Mouse (Mus musculus) neural tube, embryonic 14.5 days (tissue): ENCODE data around the gene Mtm1. TPM values are rescaled to one million over a fixed set of nuclear protein-coding genes. Genes with fewer than 3 reads are reported as not detected.

Source experiments
- ATAC-seq: fragments of 200-750 bp; cut with Nextera tagmentation; 2 replicates; pipeline ENCODE4 v1.8.0; 2017; ENCODE audit warnings: low read depth, mild to moderate bottlenecking, moderate TSS enrichment, moderate library complexity
- H3K27ac ChIP-seq: fragments of 300-500 bp; sonication (generic); 2 replicates; pipeline ENCODE4 v1.5.1; 2014; ENCODE audit warnings: low read depth, mild to moderate bottlenecking, control low read depth, low read length, moderate library complexity, mixed read lengths
- H3K27me3 ChIP-seq: fragments of 300-500 bp; sonication (generic); 2 replicates; pipeline ENCODE4 v1.6.1; 2014; ENCODE audit warnings: low read length; ENCODE audit not compliant: control insufficient read depth, insufficient read depth
- H3K36me3 ChIP-seq: fragments of 300-500 bp; sonication (generic); 2 replicates; pipeline ENCODE4 v1.6.1; 2014; ENCODE audit warnings: low read length, mixed read lengths; ENCODE audit not compliant: control insufficient read depth, insufficient read depth
- H3K4me1 ChIP-seq: fragments of 300-500 bp; sonication (generic); 2 replicates; pipeline ENCODE4 v1.6.1; 2014; ENCODE audit warnings: low read length; ENCODE audit not compliant: control insufficient read depth, insufficient read depth
- H3K4me2 ChIP-seq: fragments of 300-500 bp; sonication (generic); 2 replicates; pipeline ENCODE4 v1.6.1; 2014; ENCODE audit warnings: mild to moderate bottlenecking, low read depth, low read length, control low read depth
- H3K4me3 ChIP-seq: fragments of 300-500 bp; sonication (generic); 2 replicates; pipeline ENCODE4 v1.5.1; 2014; ENCODE audit warnings: low read depth, low read length, control low read depth, mixed read lengths
- H3K9ac ChIP-seq: fragments of 300-500 bp; sonication (generic); replicated peaks from 2 replicates; pipeline ENCODE4 v1.6.1; 2014; ENCODE audit warnings: low read depth, mild to moderate bottlenecking, control low read depth, low read length, mixed read lengths
- H3K9me3 ChIP-seq: fragments of 300-500 bp; sonication (generic); 2 replicates; pipeline ENCODE4 v1.6.1; 2016; ENCODE audit warnings: low read length; ENCODE audit not compliant: control insufficient read depth
- WGBS: fragments of 180-500 bp; shearing (Covaris S2); extraction: QIAGEN DNeasy Blood & Tissue Kit; methylation state at CpG from one replicate; pipeline ENCODE4 v1.1.7; 2014; 5-methylcytosine and 5-hydroxymethylcytosine counted together
- polyA plus RNA-seq: library from polyadenylated mRNA; unstranded; fragments of >200 nt; fragmentation: Nextera tagmentation; extraction: Ambion mirVana; gene quantifications from 2 replicates; pipeline ENCODE4 v1.2.1, GENCODE M21; 2014

Mtm1 gene
- polyA plus RNA-seq, 1 experiment from 2014 or later, result 7.8 TPM

GRCm38 (mm10) chrX:71215113-71215708 lies 4.6 kb downstream of the Mtm1 start:
- H3K4me2 ChIP-seq, result peak overlapping the region; percentile 51
- WGBS, result 24% methylated on average over 23 of the region's 27 CpGs
- ATAC-seq, result peak; percentile 88
- H3K9me3 ChIP-seq, result no peaks in the 10 kb centered on the region
- H3K27ac ChIP-seq, result no peak overlapping the region
- no peaks in the 10 kb centered on the region for H3K4me1 ChIP-seq
- no peaks in the 10 kb centered on the region for H3K36me3 ChIP-seq
- H3K4me3 ChIP-seq, result peak overlapping the region; percentile 38
- no peaks in the 10 kb centered on the region for H3K27me3 ChIP-seq
- H3K9ac ChIP-seq, result 0 out of 2 replicates have a peak overlapping the region, but pooled peaks have one; percentile 29

DNA sequence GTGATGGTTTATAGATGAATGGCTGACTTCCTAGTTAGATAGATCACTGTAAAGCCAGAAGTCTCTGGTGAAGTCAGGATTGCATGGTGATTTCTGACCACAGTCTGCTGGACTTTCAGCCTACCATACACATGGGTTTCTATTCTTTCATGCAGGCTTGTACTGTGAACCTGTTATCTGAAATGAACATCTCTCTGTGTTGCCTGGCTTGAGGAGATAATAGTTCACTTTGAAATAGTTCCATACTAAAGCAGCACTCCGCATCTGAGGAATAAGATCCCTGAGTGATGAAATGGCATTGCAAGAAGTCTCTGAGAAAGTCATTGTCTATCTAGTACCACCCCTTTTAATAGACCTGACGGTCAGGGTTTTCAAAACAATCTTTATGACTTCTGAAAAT lies 6.3 kb downstream of the Mtm1 start:
- Histone ChIP-seq H3K4me1 (no peaks in the 10 kb centered on the region), H3K4me3 (no peak overlapping the region), H3K27me3 (no peaks in the 10 kb centered on the region), H3K27ac (no peak overlapping the region), H3K9ac (no peak overlapping the region), H3K9me3 (no peaks in the 10 kb centered on the region), H3K36me3 (no peaks in the 10 kb centered on the region), H3K4me2 (no peak overlapping the region)
- 86% methylated on average over 2 of the region's 2 CpGs for WGBS
- no peak for ATAC-seq

DNA sequence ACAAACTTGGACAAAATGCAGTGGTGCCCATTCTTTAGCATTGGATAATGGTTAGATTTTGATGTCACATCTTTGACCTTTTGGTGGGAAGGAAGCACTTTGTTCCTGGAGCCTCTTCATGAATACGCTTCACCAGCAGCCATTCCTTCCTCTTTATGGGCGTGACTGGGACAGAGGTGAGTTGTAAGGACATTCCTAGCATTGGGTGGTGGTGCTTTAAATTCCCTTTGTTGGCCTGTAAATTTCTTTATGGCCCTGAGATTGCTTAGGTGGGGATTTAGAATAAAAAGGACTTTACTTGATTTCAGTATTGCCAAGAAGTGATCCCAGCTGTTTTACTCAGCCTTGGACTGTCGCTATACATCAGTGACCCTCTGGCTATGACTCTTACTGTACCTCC lies 8.3 kb downstream of the Mtm1 start:
- no peaks in the 10 kb centered on the region for H3K4me1 ChIP-seq
- no peak for ATAC-seq
- no peaks in the 10 kb centered on the region for H3K9me3 ChIP-seq
- H3K4me3 ChIP-seq, result no peak overlapping the region
- 58% methylated on average over 3 of the region's 3 CpGs for WGBS
- no peaks in the 10 kb centered on the region for H3K27me3 ChIP-seq
- H3K36me3 ChIP-seq, result no peaks in the 10 kb centered on the region
- H3K4me2 ChIP-seq, result no peak overlapping the region
- no peak overlapping the region for H3K9ac ChIP-seq
- H3K27ac ChIP-seq, result no peak overlapping the region

DNA sequence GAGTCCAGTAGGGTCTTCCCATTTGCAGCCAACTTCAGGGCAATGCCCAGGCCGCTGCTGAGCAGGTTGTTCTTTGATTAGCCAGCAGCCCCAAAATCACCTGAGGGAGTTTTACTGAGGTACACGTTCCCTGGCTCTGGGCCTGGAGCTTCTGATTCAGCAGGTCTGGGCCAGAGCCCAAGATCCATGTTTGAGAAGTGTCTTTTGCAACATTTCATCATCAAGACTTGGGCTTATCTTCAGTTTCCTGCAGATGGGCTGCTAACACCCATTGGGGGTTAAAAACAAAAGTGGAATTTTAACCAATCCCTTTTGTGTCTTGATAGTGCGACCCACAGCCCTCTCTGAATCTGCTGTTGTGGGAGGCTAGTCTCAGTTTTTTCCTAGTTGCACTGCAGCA lies 10.3 kb downstream of the Mtm1 start:
- no peak overlapping the region for H3K27ac ChIP-seq
- no peak for ATAC-seq
- H3K27me3 ChIP-seq, result no peaks in the 10 kb centered on the region
- H3K36me3 ChIP-seq, result no peaks in the 10 kb centered on the region
- no peaks in the 10 kb centered on the region for H3K4me1 ChIP-seq
- no peak overlapping the region for H3K4me3 ChIP-seq
- H3K9ac ChIP-seq, result no peak overlapping the region
- no peak overlapping the region for H3K4me2 ChIP-seq
- WGBS, result 82% methylated on average over 3 of the region's 3 CpGs
- H3K9me3 ChIP-seq, result no peaks in the 10 kb centered on the region

DNA sequence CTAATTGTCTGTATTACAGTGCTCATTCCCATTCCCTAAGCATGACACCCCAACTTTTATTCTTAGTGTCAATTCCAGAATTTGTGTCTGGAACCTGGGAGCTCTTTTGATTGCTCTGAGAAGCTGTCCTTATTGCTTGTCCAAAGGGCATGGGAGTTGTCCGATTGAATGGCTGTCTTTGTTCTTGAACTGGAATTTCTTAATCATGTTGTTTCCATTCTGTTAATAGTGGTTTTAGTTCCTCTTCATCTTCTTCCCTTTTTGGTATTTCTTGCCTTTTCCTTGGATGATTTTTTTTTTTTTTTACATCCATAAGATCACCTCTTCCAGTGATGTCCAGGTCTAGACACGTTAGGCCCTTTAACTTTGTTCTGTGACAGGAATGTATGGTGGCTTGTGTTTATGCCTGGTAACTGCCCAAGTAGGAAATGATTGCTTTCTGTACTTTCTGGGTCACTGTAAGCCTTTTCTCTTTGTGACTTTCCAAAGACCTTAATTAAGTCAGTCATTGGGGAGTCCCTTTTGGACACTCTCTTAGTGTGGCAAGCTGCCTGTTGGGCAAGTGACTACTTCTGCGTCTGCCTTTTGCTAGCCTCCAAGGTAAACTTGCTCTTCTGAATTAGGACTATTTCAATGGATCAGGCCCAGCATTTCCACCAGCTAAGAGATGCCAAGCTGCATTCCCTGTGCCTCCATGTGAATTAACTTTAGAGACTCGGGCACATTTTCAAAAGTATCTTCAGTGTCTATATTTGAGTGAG lies 12.3 kb downstream of the Mtm1 start:
- no peak overlapping the region for H3K27ac ChIP-seq
- no peaks in the 10 kb centered on the region for H3K27me3 ChIP-seq
- H3K9me3 ChIP-seq, result no peaks in the 10 kb centered on the region
- H3K4me3 ChIP-seq, result no peak overlapping the region
- no peak for ATAC-seq
- no peaks in the 10 kb centered on the region for H3K4me1 ChIP-seq
- no peak overlapping the region for H3K9ac ChIP-seq
- no peak overlapping the region for H3K4me2 ChIP-seq
- H3K36me3 ChIP-seq, result no peaks in the 10 kb centered on the region
- 85% methylated on average over 4 of the region's 4 CpGs for WGBS

GRCm38 (mm10) chrX:71226881-71227280 lies 16.3 kb downstream of the Mtm1 start:
- H3K9ac ChIP-seq, result no peak overlapping the region
- H3K4me2 ChIP-seq, result no peak overlapping the region
- no peaks in the 10 kb centered on the region for H3K4me1 ChIP-seq
- no peaks in the 10 kb centered on the region for H3K9me3 ChIP-seq
- 82% methylated on average over 5 of the region's 5 CpGs for WGBS
- no peak for ATAC-seq
- no peak overlapping the region for H3K4me3 ChIP-seq
- no peaks in the 10 kb centered on the region for H3K36me3 ChIP-seq
- no peaks in the 10 kb centered on the region for H3K27me3 ChIP-seq
- no peak overlapping the region for H3K27ac ChIP-seq

- no peak overlapping the region for H3K27ac ChIP-seq
- H3K4me2 ChIP-seq, result no peak overlapping the region
- H3K4me3 ChIP-seq, result no peak overlapping the region
- ATAC-seq, result no peak
- no peaks in the 10 kb centered on the region for H3K9me3 ChIP-seq
- 66% methylated on average over 3 of the region's 3 CpGs for WGBS
- H3K9ac ChIP-seq, result no peak overlapping the region
- H3K36me3 ChIP-seq, result no peaks in the 10 kb centered on the region
- no peaks in the 10 kb centered on the region for H3K4me1 ChIP-seq
- no peaks in the 10 kb centered on the region for H3K27me3 ChIP-seq
Measured at GRCm38 (mm10) chrX:71228200-71228599, 17.6 kb downstream of the Mtm1 start.

DNA sequence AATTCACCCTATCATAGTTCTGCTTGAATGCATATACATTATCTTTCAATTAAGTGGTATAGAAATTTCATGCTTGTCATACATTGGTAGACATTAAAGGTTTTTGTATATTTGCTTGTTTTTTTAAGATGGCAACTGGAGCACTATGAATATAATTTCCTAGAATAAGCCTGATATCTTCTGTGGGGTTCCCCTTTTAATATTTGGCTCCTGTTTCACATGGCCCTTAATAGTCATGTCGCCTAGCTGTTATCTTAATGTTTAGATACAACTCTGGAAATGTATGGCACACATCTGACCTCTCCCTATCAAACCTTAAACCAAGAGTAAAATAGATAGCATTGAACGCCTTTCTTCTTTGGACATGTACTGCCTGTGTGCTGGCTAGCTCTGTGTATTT lies 20.3 kb downstream of the Mtm1 start:
- H3K36me3 ChIP-seq, result no peaks in the 10 kb centered on the region
- no peaks in the 10 kb centered on the region for H3K4me1 ChIP-seq
- no peak for ATAC-seq
- H3K9ac ChIP-seq, result no peak overlapping the region
- H3K27ac ChIP-seq, result no peak overlapping the region
- WGBS, result 80% methylated on average over 2 of the region's 2 CpGs
- H3K27me3 ChIP-seq, result no peaks in the 10 kb centered on the region
- H3K9me3 ChIP-seq, result no peaks in the 10 kb centered on the region
- H3K4me2 ChIP-seq, result no peak overlapping the region
- no peak overlapping the region for H3K4me3 ChIP-seq

GRCm38 (mm10) chrX:71256422-71256821 lies 45.9 kb downstream of the Mtm1 start:
- Histone ChIP-seq H3K4me3 (no peak overlapping the region), H3K9me3 (no peaks in the 10 kb centered on the region), H3K9ac (no peak overlapping the region), H3K4me2 (no peak overlapping the region), H3K27ac (no peak overlapping the region), H3K27me3 (no peaks in the 10 kb centered on the region), H3K36me3 (no peaks in the 10 kb centered on the region), H3K4me1 (no peaks in the 10 kb centered on the region)
- ATAC-seq, result no peak
- 91% methylated on average over 1 of the region's 1 CpGs for WGBS
